Mouse (Mus musculus) bone marrow, adult 2 months (tissue): ENCODE measurements around the gene Vsig10.

ENCODE experiments used
- CTCF ChIP-seq: fragments of 200-500 bp; IDR thresholded peaks from 2 replicates; pipeline ENCODE4 v1.5.1; 2011; ENCODE audit warnings: low read length, control low read depth; ENCODE audit not compliant: control insufficient read depth, insufficient read depth
- POLR2A ChIP-seq: fragments of 200-500 bp; IDR thresholded peaks from 2 replicates; pipeline ENCODE4 v1.6.1; 2011; ENCODE audit warnings: low read depth, mild to moderate bottlenecking, control low read depth, low read length, borderline replicate concordance; ENCODE audit not compliant: control insufficient read depth

DNA sequence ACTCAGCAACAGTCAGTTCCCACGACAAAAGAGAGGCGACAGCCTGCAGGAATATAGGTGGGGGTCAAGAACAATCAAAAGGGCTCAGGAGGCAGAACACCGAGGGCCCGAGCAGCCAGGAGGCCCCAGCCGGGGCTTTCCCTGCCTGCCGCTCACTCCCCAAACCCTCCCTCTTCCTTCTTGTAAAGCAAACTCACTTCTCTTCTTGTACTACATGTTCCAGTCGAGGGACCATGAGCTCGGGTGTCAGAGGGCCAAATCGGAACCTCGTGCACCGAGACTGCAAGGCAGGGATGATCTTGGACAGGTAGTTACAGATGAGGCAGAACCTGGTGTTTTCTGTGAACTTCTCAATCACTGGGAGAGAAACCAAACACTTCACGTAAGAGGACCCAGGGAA is 64.3 kb downstream of the Vsig10 start:
- TF ChIP-seq CTCF, result no peak
- no peak for TF ChIP-seq POLR2A
